Mouse (Mus musculus): Measurements from ENCODE around the gene Pcgf2. TPM values are rescaled to one million over a fixed set of nuclear protein-coding genes. Genes with fewer than 3 reads are reported as not detected.
"Not testable (repeated sequence)": the region's sequence is repeated elsewhere in the genome, so short reads cannot be mapped to it uniquely, and the experiment has no call there.

The Pcgf2 gene
- polyA plus RNA-seq, 1 experiment from 2014 or later, result 12.7 TPM

- 69% methylated on average over 4 of the region's 4 CpGs for WGBS
- Histone ChIP-seq H3K4me2 (replicated peaks) (no peak overlapping the region), H3K9ac (no peak overlapping the region), H3K27me3 (replicated peaks) (no peaks in the 10 kb centered on the region), H3K9me3 (no peaks in the 10 kb centered on the region), H3K36me3 (no peaks in the 10 kb centered on the region), H3K27ac (no peak overlapping the region), H3K4me1 (replicated peaks) (peaks cover 4% of the 10 kb centered on the region; the same call in 1 of the 2 replicates), H3K4me3 (replicated peaks) (no peak overlapping the region)
- ATAC-seq, result no peak
Measured at GRCm38 (mm10) chr11:97737600-97737999, 37.3 kb upstream of the Pcgf2 start.

GRCm38 (mm10) chr11:97736645-97737044 is 36.3 kb upstream of the Pcgf2 start:
- no peaks in the 10 kb centered on the region for H3K36me3 ChIP-seq
- H3K4me1 ChIP-seq (replicated peaks), result 0 out of 2 replicates have a peak, but pooled peaks cover 3% of the 10 kb centered on the region
- no peak for ATAC-seq
- no peak overlapping the region for H3K9ac ChIP-seq
- H3K4me3 ChIP-seq (replicated peaks), result no peak overlapping the region
- no peaks in the 10 kb centered on the region for H3K27me3 ChIP-seq (replicated peaks)
- WGBS, result 86% methylated on average over 5 of the region's 5 CpGs
- H3K27ac ChIP-seq, result no peak overlapping the region
- H3K9me3 ChIP-seq, result no peaks in the 10 kb centered on the region
- no peak overlapping the region for H3K4me2 ChIP-seq (replicated peaks)

GRCm38 (mm10) chr11:97734810-97735209 is 34.5 kb upstream of the Pcgf2 start:
- H3K36me3 ChIP-seq; H3K27me3 ChIP-seq (replicated peaks); ATAC-seq; H3K9me3 ChIP-seq; H3K27ac ChIP-seq; H3K9ac ChIP-seq; H3K4me1 ChIP-seq (replicated peaks); H3K4me3 ChIP-seq (replicated peaks); H3K4me2 ChIP-seq (replicated peaks): not testable (repeated sequence)
- WGBS, result 85% methylated on average over 5 of the region's 5 CpGs

GRCm38 (mm10) chr11:97733689-97734088 is 33.4 kb upstream of the Pcgf2 start:
- no peaks in the 10 kb centered on the region for H3K4me1 ChIP-seq (replicated peaks)
- no peak overlapping the region for H3K4me2 ChIP-seq (replicated peaks)
- no peaks in the 10 kb centered on the region for H3K9me3 ChIP-seq
- H3K4me3 ChIP-seq (replicated peaks), result no peak overlapping the region
- no peak overlapping the region for H3K27ac ChIP-seq
- H3K27me3 ChIP-seq (replicated peaks), result no peaks in the 10 kb centered on the region
- H3K9ac ChIP-seq, result no peak overlapping the region
- no peak for ATAC-seq
- peaks cover 2% of the 10 kb centered on the region; the same call in 1 of the 2 replicates for H3K36me3 ChIP-seq
- WGBS, result 40% methylated on average over 10 of the region's 10 CpGs

- Histone ChIP-seq H3K36me3 (peaks cover 23% of the 10 kb centered on the region), H3K27me3 (replicated peaks) (no peaks in the 10 kb centered on the region)
Measured at GRCm38 (mm10) chr11:97728730-97729129, 28.4 kb upstream of the Pcgf2 start.

GRCm38 (mm10) chr11:97728311-97728710 is 28.0 kb upstream of the Pcgf2 start:
- H3K4me2 ChIP-seq (replicated peaks), result no peak overlapping the region
- WGBS, result 64% methylated on average over 7 of the region's 7 CpGs
- H3K9ac ChIP-seq, result no peak overlapping the region
- peaks cover 23% of the 10 kb centered on the region for H3K36me3 ChIP-seq
- no peak overlapping the region for H3K4me3 ChIP-seq (replicated peaks)
- H3K9me3 ChIP-seq, result no peaks in the 10 kb centered on the region
- H3K27me3 ChIP-seq (replicated peaks), result no peaks in the 10 kb centered on the region
- H3K4me1 ChIP-seq (replicated peaks), result no peaks in the 10 kb centered on the region
- no peak overlapping the region for H3K27ac ChIP-seq
- no peak for ATAC-seq

More at GRCm38 (mm10) chr11:97728730-97729129, 28.4 kb upstream of the Pcgf2 start:
- H3K9me3 ChIP-seq, result no peaks in the 10 kb centered on the region
- H3K4me1 ChIP-seq (replicated peaks), result no peaks in the 10 kb centered on the region
- ATAC-seq, result no peak
- H3K4me2 ChIP-seq (replicated peaks), result no peak overlapping the region
- no peak overlapping the region for H3K27ac ChIP-seq
- 81% methylated on average over 7 of the region's 7 CpGs for WGBS
- H3K4me3 ChIP-seq (replicated peaks), result no peak overlapping the region
- H3K9ac ChIP-seq, result no peak overlapping the region

- Histone ChIP-seq H3K4me1 (replicated peaks) (no peaks in the 10 kb centered on the region), H3K4me2 (replicated peaks) (no peak overlapping the region), H3K9ac (no peak overlapping the region), H3K27ac (no peak overlapping the region), H3K4me3 (replicated peaks) (no peak overlapping the region), H3K9me3 (no peaks in the 10 kb centered on the region), H3K27me3 (replicated peaks) (no peaks in the 10 kb centered on the region), H3K36me3 (peaks cover 54% of the 10 kb centered on the region)
- ATAC-seq, result no peak
- 80% methylated on average over 7 of the region's 7 CpGs for WGBS
Measured at GRCm38 (mm10) chr11:97723709-97724108, 23.4 kb upstream of the Pcgf2 start.

- Histone ChIP-seq H3K9me3 (no peaks in the 10 kb centered on the region), H3K27ac (no peak overlapping the region), H3K4me1 (replicated peaks) (no peaks in the 10 kb centered on the region), H3K27me3 (replicated peaks) (no peaks in the 10 kb centered on the region), H3K36me3 (peaks cover 51% of the 10 kb centered on the region), H3K9ac (no peak overlapping the region), H3K4me2 (replicated peaks) (no peak overlapping the region), H3K4me3 (replicated peaks) (no peak overlapping the region)
- ATAC-seq, result no peak
- 94% methylated on average over 4 of the region's 4 CpGs for WGBS
Measured at GRCm38 (mm10) chr11:97721338-97721737, 21.0 kb upstream of the Pcgf2 start.

- Histone ChIP-seq H3K4me2 (replicated peaks) (no peak overlapping the region), H3K9ac (no peak overlapping the region), H3K27me3 (replicated peaks) (no peaks in the 10 kb centered on the region), H3K4me3 (replicated peaks) (no peak overlapping the region), H3K9me3 (no peaks in the 10 kb centered on the region), H3K27ac (no peak overlapping the region), H3K4me1 (replicated peaks) (no peaks in the 10 kb centered on the region), H3K36me3 (peaks cover 42% of the 10 kb centered on the region)
- 83% methylated on average over 4 of the region's 4 CpGs for WGBS
- ATAC-seq, result no peak
Measured at GRCm38 (mm10) chr11:97719041-97719440, 18.7 kb upstream of the Pcgf2 start.

GRCm38 (mm10) chr11:97718281-97718860 is 18.1 kb upstream of the Pcgf2 start:
- Histone ChIP-seq H3K27ac (no peak overlapping the region), H3K27me3 (replicated peaks) (no peaks in the 10 kb centered on the region), H3K4me2 (replicated peaks) (no peak overlapping the region), H3K4me1 (replicated peaks) (no peaks in the 10 kb centered on the region), H3K4me3 (replicated peaks) (no peak overlapping the region), H3K9me3 (no peaks in the 10 kb centered on the region), H3K9ac (no peak overlapping the region), H3K36me3 (peaks cover 46% of the 10 kb centered on the region)
- 77% methylated on average over 15 of the region's 15 CpGs for WGBS
- ATAC-seq, result no peak

GRCm38 (mm10) chr11:97717369-97718280 is 17.3 kb upstream of the Pcgf2 start:
- Histone ChIP-seq H3K9me3 (no peaks in the 10 kb centered on the region), H3K27me3 (replicated peaks) (no peaks in the 10 kb centered on the region), H3K4me3 (replicated peaks) (no peak overlapping the region), H3K27ac (no peak overlapping the region), H3K4me1 (replicated peaks) (no peaks in the 10 kb centered on the region), H3K9ac (no peak overlapping the region), H3K36me3 (peaks cover 48% of the 10 kb centered on the region), H3K4me2 (replicated peaks) (no peak overlapping the region)
- WGBS, result 87% methylated on average over 26 of the region's 26 CpGs
- no peak for ATAC-seq

GRCm38 (mm10) chr11:97716021-97716420 is 15.7 kb upstream of the Pcgf2 start:
- Histone ChIP-seq H3K4me1 (replicated peaks) (no peaks in the 10 kb centered on the region), H3K9me3 (no peaks in the 10 kb centered on the region), H3K4me3 (replicated peaks) (no peak overlapping the region), H3K36me3 (peaks cover 41% of the 10 kb centered on the region), H3K4me2 (replicated peaks) (no peak overlapping the region), H3K27me3 (replicated peaks) (no peaks in the 10 kb centered on the region), H3K27ac (no peak overlapping the region), H3K9ac (no peak overlapping the region)
- WGBS, result 90% methylated on average over 8 of the region's 8 CpGs
- ATAC-seq, result no peak

Measured in intestine, embryonic 15.5 days (tissue).